Mouse (Mus musculus) thymus, postnatal 36 days (tissue): ENCODE measurements around the gene Ankrd11.
"Not testable (repeated sequence)": the region's sequence is repeated elsewhere in the genome, so short reads cannot be mapped to it uniquely, and the experiment has no call there.

ENCODE experiments used
- DNase-seq, 2 experiments: peaks; one replicate each; pipeline ENCODE4 v3.0.0; 2022; ENCODE audit warnings: mixed read lengths in 2 of 2

Gene Ankrd11

DNA sequence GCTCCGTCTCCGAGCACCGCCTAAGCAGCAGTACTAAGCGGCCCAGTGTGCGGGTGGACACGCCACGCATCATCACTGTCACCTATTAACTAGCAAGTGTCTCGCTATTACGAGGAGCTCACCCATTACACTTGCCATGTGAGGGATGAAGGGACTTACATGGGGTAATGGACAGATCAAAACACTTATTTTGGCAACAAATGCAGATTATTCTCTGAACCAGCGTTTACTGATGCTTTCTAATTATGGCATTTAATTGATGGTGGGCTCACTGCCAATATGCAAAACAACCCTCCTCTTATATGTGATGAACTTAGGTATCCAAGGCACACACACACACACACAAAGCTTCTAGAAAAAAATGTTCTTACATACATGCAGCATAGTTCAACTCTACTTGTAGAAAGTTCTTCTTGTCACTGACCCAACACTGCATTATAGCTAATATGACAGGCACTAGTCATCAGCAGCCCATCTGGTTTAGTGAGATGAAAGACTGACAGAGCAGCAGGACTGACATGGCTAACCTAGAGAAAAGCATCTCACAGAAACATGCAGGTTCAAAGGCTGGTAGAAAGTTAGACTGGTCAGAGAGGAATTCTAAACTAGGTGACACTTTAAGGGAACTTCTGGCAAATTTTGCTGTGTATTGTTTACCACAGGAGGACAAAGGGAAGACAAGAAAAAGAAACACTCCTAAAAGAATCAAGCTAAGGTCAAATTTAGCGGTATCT lies 2.5 kb downstream of the Ankrd11 start:
- DNase-seq = no peak

DNA sequence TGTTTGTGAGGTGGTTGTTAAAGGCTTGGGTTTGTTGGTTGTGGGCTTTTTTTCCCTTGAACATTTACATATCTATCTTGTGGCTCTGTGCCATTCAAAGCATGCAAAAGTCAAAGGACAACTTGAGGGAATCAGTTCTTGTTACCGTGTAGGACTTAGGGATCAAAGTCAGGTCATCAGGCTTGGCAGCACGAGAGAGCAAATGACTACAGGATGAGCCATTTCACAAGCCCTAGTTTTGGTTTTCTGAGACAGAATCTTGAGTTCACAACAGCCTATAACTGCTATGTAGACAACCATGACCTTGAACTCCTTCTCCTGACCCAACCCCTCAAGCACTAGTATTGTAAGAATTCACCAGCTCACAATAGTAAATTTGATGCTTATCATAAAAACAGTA lies 3.7 kb downstream of the Ankrd11 start:
- DNase-seq = no peak

DNA sequence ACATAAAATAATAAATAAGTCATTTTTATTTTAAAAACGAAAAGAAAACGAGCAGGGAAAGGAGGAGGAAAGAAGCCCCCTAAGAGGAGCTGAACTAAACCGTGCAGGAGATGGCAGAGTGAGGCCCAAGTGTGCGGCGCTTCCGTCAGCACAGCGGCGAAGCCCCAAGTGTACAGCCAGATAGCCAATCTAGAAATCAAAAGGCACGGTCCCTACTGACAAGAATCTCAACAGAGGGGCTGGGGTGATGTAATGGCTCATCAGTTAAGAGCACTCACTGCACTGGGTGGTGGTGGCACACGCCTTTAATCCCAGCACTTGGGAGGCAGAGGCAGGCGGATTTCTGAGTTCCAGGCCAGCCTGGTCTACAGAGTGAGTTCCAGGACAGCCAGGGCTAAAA lies 4.6 kb downstream of the Ankrd11 start:
- DNase-seq = no peak

DNA sequence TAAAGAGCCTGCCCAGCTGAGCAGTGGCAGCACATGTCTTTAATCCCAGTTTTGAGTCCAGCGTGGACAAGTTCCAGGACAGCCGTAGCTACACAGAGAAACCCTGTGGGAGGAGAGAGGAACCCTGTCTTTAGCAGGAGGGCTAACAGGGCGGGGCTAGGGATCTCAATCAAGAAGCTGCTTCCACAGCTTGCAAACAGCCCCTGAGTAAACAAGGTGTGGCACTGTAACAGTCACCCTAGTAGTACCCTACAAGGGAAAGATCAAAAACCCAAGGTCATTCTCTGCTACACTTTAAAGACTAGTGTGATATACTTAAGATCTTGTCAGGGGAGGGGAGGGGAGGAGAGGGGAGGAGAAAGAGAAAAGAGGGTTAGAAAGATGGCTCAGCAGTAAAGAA lies 5.1 kb downstream of the Ankrd11 start:
- peak in 1 of 2 experiments; percentile 56 for DNase-seq

DNA sequence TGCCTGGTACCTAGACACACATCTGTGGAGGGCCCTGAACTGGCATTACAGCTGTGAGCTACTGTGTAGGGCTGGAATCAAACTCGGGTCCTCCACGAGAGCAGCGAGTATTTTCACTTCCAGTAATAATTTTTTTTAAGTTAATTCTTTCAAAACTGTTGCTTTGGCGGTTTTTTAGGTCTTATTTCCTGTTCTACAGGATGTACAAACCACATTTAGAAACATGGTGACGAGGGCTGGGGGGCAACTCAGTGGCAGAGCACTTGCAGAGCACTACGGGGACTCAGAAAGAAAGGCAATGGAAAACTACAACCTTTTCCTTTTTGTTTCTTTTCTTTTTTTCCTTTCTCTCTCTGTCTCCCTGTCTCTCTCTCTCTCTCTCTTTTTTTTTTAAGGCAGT lies 7.9 kb downstream of the Ankrd11 start:
- DNase-seq = peak; percentile 69 to 82

DNA sequence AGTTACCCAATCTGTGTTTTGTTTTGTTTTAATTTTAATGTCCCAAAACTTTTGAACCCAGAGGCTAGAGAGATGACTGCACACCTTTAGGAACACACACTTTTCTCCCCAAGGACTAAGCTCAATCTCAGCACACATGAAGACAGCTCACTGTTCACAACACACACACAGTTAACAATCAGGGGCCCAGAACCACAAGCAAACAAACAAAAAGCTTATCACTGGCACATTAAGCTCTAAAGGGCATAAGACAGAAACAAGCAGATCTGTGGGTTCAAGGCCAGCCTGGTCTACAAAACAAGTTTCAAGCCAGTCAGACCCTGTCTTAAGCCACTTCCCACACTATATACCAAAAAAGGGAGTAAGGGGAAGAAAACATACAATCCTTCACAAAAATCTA lies 8.6 kb downstream of the Ankrd11 start:
- DNase-seq = no peak

DNA sequence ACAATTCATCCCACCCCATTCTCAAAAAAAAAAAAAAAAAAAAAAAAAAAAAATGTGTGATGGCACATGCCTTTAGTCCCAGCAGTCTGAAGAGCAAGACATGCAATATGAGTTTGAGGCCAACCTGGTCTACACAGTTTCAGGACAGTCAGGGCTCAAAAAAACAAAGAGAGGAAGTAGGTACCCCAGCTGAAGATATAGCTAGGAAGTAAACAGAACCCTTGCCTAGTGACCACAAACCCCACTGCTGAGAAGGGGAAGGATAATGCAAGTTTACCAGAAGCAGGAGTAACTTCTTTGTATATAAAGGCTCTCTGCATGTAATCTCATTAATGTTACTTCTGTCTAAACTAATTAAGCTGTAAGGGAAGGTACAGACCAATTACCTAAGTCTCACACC lies 9.3 kb downstream of the Ankrd11 start:
- DNase-seq = no peak

DNA sequence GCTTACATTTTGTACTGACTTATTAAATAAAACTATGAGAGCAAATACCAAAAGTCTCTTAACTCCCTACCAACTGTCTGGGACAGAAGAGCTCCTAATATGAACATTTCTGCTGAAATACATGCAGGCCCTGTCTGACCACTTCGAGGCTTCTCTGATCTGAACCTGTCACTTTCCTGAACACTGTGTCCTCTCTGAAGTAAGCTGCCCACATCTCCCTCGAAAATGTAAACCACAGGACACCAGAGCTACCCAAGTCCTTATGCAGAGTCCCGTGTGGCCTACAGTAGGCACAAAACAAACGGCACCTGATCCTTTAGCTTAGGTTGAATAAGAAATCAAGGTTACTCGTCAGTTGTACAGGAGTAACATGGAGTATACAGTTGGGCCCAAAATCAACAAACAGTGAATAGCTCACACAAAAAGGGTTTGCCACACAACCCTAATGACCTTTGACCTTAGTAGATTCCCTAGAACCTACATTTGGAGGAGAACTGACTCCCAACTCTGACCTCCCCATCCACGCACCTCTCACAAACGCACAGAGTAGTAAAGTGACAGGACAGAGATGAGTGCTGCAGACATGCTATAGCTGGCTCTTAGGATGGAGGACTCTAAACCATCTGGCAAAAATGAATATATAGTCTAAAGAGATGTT lies 10.6 kb downstream of the Ankrd11 start:
- DNase-seq = no peak

DNA sequence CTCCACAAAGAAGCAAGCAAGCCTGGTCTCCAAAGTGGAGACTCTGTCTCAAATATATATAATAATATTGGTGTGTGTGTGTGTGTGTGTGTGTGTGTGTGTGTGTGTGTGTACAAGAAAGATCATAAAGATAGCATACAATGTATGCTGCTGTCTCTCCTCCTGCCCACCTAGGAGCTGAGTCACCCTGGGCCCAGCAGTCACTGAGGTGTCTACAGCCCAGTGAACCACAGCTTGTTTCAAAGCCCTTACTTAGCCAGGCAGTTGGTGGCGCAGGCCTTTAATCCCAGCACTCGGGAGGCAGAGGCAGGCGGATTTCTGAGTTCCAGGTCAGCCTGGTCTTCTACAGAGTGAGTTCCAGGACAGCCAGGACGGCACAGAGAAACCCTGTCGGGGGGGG lies 12.0 kb downstream of the Ankrd11 start:
- DNase-seq = not testable (repeated sequence)

DNA sequence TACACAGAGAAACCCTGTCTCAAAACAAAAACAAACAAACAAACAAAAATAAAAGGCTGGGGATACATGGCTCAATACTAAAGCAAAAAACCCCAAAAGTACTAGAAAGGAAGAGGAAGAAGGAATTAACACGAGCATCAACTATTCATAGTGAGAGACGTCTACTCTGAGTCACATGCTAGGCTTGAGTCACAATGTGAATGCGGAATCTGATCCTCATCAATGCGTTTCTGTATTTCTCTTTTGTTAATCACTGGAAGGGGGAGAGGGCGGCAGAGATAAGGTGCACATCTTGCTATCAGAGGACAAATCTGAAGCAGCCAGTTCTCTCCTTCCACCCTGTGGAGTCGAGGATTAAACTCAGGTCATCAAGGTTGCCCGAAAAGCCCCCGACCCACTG lies 14.3 kb downstream of the Ankrd11 start:
- DNase-seq = no peak

DNA sequence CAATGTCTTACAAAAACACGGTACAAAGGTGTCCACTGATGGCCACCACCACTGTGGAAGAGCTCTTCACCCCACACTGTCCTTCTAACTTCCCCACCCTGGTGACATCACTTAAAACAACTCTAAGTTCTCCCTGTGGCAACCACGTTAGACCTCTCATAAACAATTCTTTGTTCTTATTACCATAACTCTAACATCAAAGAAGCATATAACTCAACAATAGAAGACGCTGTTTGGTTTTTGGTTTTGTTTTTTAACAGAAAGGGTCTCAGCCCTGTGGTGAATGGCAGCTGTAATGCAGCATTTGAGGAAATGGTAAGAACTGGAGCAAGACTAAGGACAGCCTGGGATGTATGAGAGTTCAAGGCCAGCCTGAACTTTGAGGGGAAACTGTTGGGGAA lies 16.1 kb downstream of the Ankrd11 start:
- DNase-seq = no peak

DNA sequence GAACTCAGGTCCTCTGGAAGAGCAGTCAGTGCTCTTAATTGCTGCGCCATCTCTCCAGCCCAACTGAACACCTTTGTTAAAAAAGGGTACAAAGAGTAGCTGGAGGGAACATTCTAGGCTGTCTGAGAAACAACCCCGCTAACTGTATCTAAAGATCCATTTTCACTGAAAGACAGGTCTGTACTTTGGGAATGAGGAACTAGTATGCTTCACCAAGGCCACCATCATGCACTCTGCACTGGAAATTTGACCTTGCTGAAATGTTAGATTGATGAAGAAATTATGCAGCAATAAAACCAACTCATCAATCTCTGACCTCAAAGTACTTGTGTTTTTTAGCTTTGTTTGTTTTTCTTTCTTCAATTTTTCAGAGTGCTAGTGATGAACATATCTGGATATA lies 17.9 kb downstream of the Ankrd11 start:
- no peak for DNase-seq

DNA sequence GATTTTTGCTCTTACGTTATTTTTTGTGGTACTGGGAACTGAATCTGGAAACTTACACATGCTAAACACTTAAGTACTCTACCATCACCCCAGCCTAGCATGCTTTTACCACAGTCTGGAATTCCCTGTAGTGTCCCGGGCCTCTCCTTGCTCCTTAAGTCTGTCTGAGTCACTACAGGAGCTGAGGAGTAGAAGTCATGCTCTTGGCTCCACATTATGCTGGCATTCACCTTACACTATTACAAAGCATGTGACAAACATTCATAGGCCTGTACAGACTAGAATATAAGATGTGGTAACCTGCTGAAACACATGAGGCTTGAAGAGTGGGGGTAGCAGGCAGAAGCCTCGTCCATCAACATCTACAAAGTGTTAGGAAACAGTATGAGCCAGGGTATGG lies 19.4 kb downstream of the Ankrd11 start:
- no peak for DNase-seq

DNA sequence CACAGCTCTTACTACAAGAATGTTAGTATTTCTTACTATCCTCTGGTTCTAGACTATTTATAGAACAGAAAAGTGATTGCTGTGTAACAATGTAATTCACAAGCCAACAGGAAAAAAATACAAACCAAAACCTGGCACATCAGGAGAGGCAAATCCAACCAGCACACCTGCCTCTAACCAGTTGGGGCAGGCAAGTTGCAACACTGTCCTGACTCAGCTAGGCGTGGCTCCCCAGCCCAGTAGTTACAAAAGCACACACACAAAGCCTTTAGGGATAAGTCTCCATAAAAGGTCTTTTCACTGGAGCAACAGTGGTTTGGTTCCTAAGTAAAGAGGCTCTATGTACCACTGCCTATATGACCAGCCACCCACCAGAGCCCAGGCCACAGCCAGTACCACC lies 20.8 kb downstream of the Ankrd11 start:
- no peak for DNase-seq

DNA sequence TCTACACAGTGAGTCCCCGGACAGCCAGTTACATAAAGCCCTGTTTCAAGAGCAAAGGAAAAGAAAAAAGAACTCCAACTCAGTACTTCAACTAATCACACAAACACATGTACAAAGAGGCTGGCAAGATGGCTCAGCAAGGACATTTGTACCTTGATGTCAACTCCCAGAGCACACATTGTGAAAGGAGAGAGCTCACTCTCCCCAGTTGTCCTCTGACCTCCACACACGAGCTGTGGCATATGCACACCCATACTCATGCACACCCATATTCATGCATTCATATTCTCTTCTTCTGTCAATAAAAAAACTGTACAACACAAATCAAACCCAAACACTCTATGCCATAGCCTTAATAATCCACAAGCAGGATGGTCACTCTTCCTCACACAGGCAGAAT lies 21.2 kb downstream of the Ankrd11 start:
- DNase-seq = no peak

DNA sequence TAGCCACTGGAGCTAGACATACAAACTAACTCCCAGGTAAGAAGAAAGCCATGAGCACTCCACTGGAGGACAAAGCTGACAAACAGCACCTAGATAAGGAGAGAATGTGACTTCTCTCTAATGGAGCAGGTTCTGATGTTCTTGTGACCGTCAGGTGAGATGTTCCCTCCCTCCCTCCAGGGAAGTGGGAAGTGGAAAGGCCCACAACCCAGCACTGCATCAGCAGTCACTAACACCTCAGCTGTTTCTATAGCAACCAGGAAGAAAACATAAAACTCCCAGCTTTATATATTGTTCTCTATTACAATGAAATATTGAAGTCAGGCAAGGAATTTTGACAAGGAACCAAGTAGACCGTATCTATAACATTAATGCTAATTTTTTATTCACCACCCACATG lies 22.0 kb downstream of the Ankrd11 start:
- no peak for DNase-seq

DNA sequence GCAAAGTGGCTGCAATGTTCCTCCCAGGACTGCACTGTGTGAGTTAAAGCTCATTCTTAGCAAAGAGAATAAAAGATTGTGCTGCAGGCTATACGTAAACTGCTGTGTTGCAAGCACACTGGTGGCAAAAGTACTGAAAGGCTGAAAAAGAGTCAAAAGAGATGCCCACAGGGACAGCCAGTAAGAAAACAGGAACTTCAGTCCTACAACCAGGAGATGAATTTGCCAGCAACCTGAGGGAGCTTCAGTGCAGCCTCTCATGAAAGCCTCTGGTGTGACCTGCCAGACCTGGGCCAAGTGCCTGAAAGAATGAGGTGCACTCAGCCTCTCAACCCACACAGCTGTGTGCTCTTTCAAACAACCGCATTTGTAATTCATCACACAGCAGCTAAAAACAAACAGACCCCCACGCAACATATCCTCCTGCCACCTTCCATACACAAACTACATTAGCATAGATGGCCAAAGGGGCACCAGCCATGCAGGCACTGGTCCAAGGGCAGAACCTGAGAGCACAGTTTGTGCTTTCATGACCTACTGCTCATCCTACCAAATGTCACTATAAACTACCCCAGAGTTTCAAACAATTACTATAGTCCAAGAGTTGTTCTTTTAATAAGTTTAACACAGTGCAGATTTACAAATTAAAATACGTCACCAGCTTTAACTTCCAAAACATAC lies 23.5 kb downstream of the Ankrd11 start:
- DNase-seq = no peak

DNA sequence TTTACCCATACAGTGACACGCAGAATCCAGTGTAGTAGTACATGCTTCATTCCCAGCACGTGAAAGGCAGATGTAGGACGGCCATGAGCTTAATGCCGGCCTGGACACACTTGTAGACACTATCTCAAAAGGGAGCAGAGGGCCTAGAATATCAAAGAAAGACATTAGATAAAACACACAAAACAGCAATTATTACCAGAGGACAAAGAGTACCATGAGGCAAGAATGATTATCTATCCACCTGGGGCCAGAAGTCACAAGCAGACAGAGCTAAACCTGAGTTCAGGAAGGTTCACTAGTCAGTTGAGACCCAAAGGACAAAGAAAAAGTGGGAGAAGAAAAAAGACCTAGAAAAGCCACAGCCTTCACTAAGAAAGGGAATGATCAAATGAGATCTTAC lies 24.9 kb downstream of the Ankrd11 start:
- DNase-seq = no peak

DNA sequence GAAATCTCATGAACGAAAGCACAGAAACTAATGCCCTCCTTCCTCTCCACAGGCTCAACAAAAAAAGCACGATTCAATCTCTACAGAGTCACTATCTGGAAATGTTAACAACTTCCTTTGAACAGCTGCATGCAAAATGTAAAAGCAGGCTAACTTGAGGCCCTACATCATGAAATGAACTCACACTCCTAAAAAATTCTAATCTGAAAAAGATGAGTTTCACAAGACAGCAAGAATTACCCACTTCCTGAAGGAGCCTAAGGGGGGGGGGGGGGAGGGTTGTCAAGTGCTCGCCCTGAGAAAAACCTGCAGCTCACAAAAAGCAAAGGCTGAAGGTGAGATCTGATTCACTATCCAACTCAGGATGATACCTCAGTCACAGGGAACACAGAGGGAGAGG lies 27.0 kb downstream of the Ankrd11 start:
- no peak for DNase-seq

DNA sequence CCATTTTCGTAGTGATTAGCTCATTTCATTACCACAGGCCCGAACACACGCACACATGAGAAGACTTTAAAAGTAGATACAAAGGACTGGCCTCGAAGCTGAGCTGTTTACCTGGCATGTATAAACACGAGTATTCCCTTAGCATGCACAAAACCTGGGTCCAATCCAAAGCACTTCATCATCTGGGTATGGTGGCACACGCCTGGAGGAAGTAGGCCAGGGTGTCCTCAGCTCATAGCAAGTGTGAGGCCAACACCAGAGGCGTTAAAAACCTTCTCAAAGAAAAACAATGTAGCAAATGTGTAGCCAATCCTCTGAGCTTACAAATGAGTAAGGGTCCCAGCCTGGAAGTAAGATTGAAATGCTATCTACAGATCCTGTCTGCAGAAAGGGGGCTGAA lies 27.6 kb downstream of the Ankrd11 start:
- no peak for DNase-seq

DNA sequence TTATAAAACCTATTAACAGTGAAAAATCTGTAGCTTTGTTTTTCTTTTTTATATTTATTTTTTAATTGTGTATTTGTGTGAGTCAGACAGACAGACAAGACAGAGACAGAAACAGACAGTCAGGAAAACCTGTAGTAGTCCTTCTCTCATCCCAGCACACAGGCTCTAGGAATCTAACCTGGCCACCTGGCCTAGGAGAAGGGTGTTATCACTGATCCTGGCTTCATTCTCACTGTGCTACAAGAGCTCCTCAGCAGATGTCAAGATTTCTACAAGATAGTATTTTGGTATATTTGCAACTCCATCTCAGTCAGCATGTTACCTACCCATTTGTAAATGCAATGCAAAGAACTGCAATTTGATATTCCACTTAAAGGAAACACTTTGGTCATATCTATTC lies 30.8 kb downstream of the Ankrd11 start:
- no peak for DNase-seq

DNA sequence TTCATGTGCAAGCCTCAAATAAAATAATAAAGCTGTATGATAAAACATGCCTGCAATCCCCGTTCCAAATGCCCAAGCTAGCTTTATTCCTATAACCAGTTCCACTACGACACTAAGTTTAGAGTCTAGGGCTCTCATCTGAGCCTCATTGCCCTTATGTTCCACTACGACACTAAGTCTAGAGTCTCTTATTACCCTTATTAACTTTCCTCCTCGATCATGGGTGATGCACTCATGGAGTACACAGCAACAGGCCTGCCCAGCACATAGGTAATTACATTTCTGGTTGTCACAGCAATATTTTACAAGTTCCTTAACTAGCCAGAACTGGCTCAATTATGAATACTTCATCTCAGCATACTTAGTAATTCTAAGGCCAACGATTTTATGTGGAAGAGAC lies 36.3 kb downstream of the Ankrd11 start:
- no peak for DNase-seq

DNA sequence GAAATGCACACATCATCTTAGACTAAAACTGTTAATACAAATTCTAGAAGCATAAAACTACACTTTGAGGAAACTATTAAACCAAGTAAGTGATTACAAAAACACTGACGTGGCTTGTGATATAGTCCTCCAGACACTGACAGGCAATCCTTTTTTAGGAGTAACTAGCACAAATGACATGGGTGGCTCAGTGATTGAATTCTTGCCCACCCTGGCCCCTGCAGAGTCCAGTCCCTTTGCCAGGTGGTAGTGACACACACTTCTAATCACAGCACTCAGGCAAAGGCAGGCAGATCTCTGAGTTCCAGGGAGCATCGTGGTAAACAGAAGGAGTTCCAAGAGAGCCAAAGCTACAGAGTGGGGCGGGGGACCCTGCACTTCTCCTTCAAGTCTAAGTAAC lies 36.7 kb downstream of the Ankrd11 start:
- no peak for DNase-seq
